12 mouse cellular contexts compared by ENCODE assay signal in genomic region chr5:150519551-150519950, GRCm38 (mm10). TPM values are rescaled to one million over a fixed set of nuclear protein-coding genes. Genes with fewer than 3 reads are reported as not detected.
A peak's percentile ranks its signal among the peaks of the same experiment; 100 is the strongest.
DNase-seq lines count a peak whose midpoint lies in the region; ATAC-seq and TF ChIP-seq lines count a peak whose summit lies in the region.
"Had no signal": no experiment of that assay in that cellular context is flagged by ENCODE, and none has a peak within 500 bp of the region (broad histone marks: within the 10 kb centered on the region; RNA-seq: fewer than 3 reads in every experiment).

No protein-coding gene starts in this region.

- no peak for TF ChIP-seq EP300 in liver, embryonic 14.5 days (IDR thresholded peaks at IDR 0.05; ENCODE audit: low read depth)

- DNase-seq in liver, embryonic 14.5 days (ENCODE audit: low read depth in 3 of 3, low spot score in 3 of 3), result peak in 2 of 3 experiments; percentile 25 to 50
- DNase-seq in R1 (ENCODE audit: low read depth, low spot score), result peak; percentile 42
- DNase-seq in frontal cortex, postnatal 25 days (ENCODE audit: low spot score in 2 of 2), result no peak
- DNase-seq in left cerebral cortex, adult 11 months (ENCODE audit: low spot score), result no peak
- no peak for DNase-seq in spleen, adult 12 weeks (ENCODE audit: low spot score)
- DNase-seq: right cerebral cortex, adult 18-20 months had no signal

- H3K9ac ChIP-seq in liver, embryonic 14.5 days (replicated peaks), result no peak overlapping the region
- no peak overlapping the region for H3K9ac ChIP-seq in liver, embryonic 12.5 days
- H3K9ac ChIP-seq: hindbrain, embryonic 14.5 days had no signal

- H3K4me3 ChIP-seq in liver, embryonic 14.5 days (ENCODE audit: insufficient read depth in 1 of 2, low read depth in 2 of 2, low read length in 2 of 2), result no peak overlapping the region
- H3K4me3 ChIP-seq in liver, embryonic 12.5 days, result no peak overlapping the region
- no peak overlapping the region for H3K4me3 ChIP-seq in E14TG2a.4 (replicated peaks; ENCODE audit: low read length)
- H3K4me3 ChIP-seq: erythroblast, embryonic 14.5 days; megakaryocyte, embryonic 14.5 days had no signal

- H3K27ac ChIP-seq in liver, embryonic 14.5 days, result no peak overlapping the region
- H3K27ac ChIP-seq in liver, embryonic 12.5 days, result no peak overlapping the region
- H3K27ac ChIP-seq: hindbrain, embryonic 14.5 days had no signal

- WGBS in liver, embryonic 14.5 days (ENCODE audit: insufficient replicate concordance), result 61% methylated on average over 1 of the region's 1 CpGs
- 67% methylated on average over 1 of the region's 1 CpGs for WGBS in liver, embryonic 12.5 days (ENCODE audit: insufficient replicate concordance)

- no peak overlapping the region for H3K4me2 ChIP-seq in liver, embryonic 14.5 days (ENCODE audit: low read depth)
- H3K4me2 ChIP-seq in liver, embryonic 12.5 days, result no peak overlapping the region
- H3K4me2 ChIP-seq: hindbrain, embryonic 14.5 days had no signal

- ATAC-seq in liver, embryonic 14.5 days (ENCODE audit: insufficient read depth), result no peak
- no peak for ATAC-seq in liver, embryonic 12.5 days
- peak; percentile 41; the same call in 1 of the 2 replicates for ATAC-seq in megakaryocyte, adult 5-6 weeks (ENCODE audit: poor library complexity, severe bottlenecking)

- no peaks in the 10 kb centered on the region for H3K27me3 ChIP-seq in liver, embryonic 14.5 days (ENCODE audit: control insufficient read depth, insufficient read depth, low read length)
- peaks cover 11% of the 10 kb centered on the region for H3K27me3 ChIP-seq in liver, embryonic 12.5 days (replicated peaks)
- peaks cover 14% of the 10 kb centered on the region for H3K27me3 ChIP-seq in E14TG2a.4 (ENCODE audit: insufficient read depth, low read length)

- H3K4me1 ChIP-seq in liver, embryonic 14.5 days (replicated peaks; ENCODE audit: control insufficient read depth in 2 of 2, insufficient read depth in 2 of 2, low read length in 1 of 2), result peaks cover 8 to 12% of the 10 kb centered on the region in 2 experiments
- peaks cover 22% of the 10 kb centered on the region for H3K4me1 ChIP-seq in liver, embryonic 12.5 days
- H3K4me1 ChIP-seq in E14TG2a.4 (replicated peaks; ENCODE audit: low read depth, low read length), result peaks cover 45% of the 10 kb centered on the region

- H3K9me3 ChIP-seq in liver, embryonic 14.5 days (ENCODE audit: control insufficient read depth, low read length), result no peaks in the 10 kb centered on the region
- no peaks in the 10 kb centered on the region for H3K9me3 ChIP-seq in liver, embryonic 12.5 days (replicated peaks)
- no peaks in the 10 kb centered on the region for H3K9me3 ChIP-seq in E14TG2a.4 (ENCODE audit: low read length)
- H3K9me3 ChIP-seq: megakaryocyte, embryonic 14.5 days had no signal

- H3K36me3 ChIP-seq in liver, embryonic 14.5 days (replicated peaks; ENCODE audit: control insufficient read depth, insufficient read depth, low read depth), result no peaks in the 10 kb centered on the region
- no peaks in the 10 kb centered on the region; the same call in 1 of the 2 replicates for H3K36me3 ChIP-seq in liver, embryonic 12.5 days
- peaks cover 5% of the 10 kb centered on the region for H3K36me3 ChIP-seq in E14TG2a.4 (ENCODE audit: insufficient read depth, low read length)

- TF ChIP-seq CTCF in liver, embryonic 14.5 days (IDR thresholded peaks at IDR 0.05; ENCODE audit: low read depth), result peak; percentile 54; the same call in 1 of the 2 replicates
- peak; percentile 34 for TF ChIP-seq CTCF in E14TG2a.4 (conservative IDR thresholded peaks at IDR 0.05; ENCODE audit: low read length)

RNA-seq across cellular contexts. Expression of gene Zar1l, which starts 1.6 kb away (rescaled TPM):
- not detected in 2 replicates for polyA plus RNA-seq in liver, embryonic 14.5 days (2012; rRNA removed)
- not detected in 2 replicates for polyA plus RNA-seq in liver, embryonic 14.5 days (2014; fragmentation: Nextera tagmentation; extraction: Ambion mirVana)
- not detected in 2 replicates for polyA plus RNA-seq in liver, embryonic 12.5 days (2016; fragmentation: Nextera tagmentation; extraction: Ambion mirVana)
- total RNA-seq in megakaryocyte, adult 5-6 weeks (2015), result not detected in 2 replicates
- total RNA-seq in megakaryocyte, adult 5-6 weeks (2017), result not detected in 2 replicates
- polyA plus RNA-seq: erythroblast, embryonic 14.5 days; hindbrain, embryonic 14.5 days had no signal

RNA-seq across cellular contexts. Expression of gene Brca2, which starts 2.9 kb away (rescaled TPM):
- 9.6 and 17.3 TPM in 2 replicates for polyA plus RNA-seq in liver, embryonic 14.5 days (2012; rRNA removed)
- polyA plus RNA-seq in liver, embryonic 14.5 days (2014; fragmentation: Nextera tagmentation; extraction: Ambion mirVana), result 13.0 and 16.7 TPM in 2 replicates
- 26.0 and 26.8 TPM in 2 replicates for polyA plus RNA-seq in liver, embryonic 12.5 days (2016; fragmentation: Nextera tagmentation; extraction: Ambion mirVana)
- 13.6 and 19.6 TPM in 2 replicates for total RNA-seq in megakaryocyte, adult 5-6 weeks (2015)
- 9.9 and 16.1 TPM in 2 replicates for total RNA-seq in megakaryocyte, adult 5-6 weeks (2017)

Comparison
In these comparisons a context has a peak if more than half of its experiments do, and no peak if none do; other contexts are left out.
1. DNase-seq: peak in liver, embryonic 14.5 days (2 of 3) and R1 (single experiment); none in frontal cortex, postnatal 25 days (0 of 2), left cerebral cortex, adult 11 months (single experiment) and spleen, adult 12 weeks (single experiment).